Mouse (Mus musculus): Measurements from ENCODE around the gene Asic2. TPM values are rescaled to one million over a fixed set of nuclear protein-coding genes. Genes with fewer than 3 reads are reported as not detected.

The Asic2 gene
- polyA plus RNA-seq, 1 experiment: 0.75 TPM

DNA sequence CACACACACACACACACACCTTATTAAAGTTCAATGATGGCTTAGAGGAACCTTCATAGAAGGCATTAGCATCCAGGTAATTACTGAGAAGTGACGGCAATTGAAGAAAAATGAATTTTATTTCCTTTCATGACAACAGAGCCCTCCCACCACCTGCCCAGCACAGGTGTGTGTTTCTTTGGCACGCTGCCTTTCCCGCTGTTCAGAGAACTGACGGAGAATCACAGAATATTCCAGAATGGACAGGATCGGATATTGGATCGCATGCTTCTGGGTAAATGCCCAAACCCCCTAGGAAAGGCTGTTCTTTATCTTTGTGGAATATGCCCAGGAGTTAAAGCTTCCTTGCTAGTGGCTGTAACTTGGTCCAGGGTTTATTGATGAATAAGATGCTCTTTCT lies 954.8 kb downstream of the Asic2 start:
- Histone ChIP-seq H3K36me3 (ENCODE audit: control insufficient read depth, insufficient read depth, low read length) (no peaks in the 10 kb centered on the region), H3K4me1 (ENCODE audit: control insufficient read depth, insufficient read depth, low read length) (no peaks in the 10 kb centered on the region), H3K27ac (ENCODE audit: insufficient read depth, low read depth, low read length) (no peak overlapping the region), H3K4me3 (ENCODE audit: insufficient read depth, low read depth, low read length) (no peak overlapping the region), H3K27me3 (replicated peaks; ENCODE audit: control insufficient read depth, insufficient read depth, low read length) (no peaks in the 10 kb centered on the region)
- TF ChIP-seq POLR2A (IDR thresholded peaks at IDR 0.05; ENCODE audit: low read depth, low read length): no peak
- DNase-seq: no peak
- 94% methylated on average over 6 of the region's 6 CpGs for WGBS

DNA sequence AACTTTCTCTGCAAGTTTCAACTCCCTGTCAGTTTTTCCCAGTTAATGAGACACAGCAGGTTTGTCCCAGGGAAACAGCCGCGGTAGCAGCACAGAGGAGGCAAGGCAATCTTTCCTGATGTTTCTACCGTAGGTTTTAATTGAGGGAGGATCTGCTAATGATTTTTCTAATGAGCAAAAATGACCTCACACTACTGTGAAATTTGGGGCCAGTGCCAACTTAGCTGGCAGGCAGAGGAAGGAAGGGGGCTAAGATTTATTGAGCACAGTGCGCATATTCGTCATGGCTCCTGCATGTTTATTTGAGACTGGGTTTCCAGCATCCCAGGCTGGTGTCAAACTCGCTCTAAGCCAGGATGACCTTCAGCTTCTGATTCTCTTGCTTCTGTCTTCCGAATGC lies 957.5 kb downstream of the Asic2 start:
- no peaks in the 10 kb centered on the region for H3K4me1 ChIP-seq (ENCODE audit: control insufficient read depth, insufficient read depth, low read length)
- H3K27ac ChIP-seq (ENCODE audit: insufficient read depth, low read depth, low read length): no peak overlapping the region
- 22% methylated on average over 7 of the region's 7 CpGs for WGBS
- no peaks in the 10 kb centered on the region for H3K36me3 ChIP-seq (ENCODE audit: control insufficient read depth, insufficient read depth, low read length)
- no peak overlapping the region for H3K4me3 ChIP-seq (ENCODE audit: insufficient read depth, low read depth, low read length)
- TF ChIP-seq POLR2A (IDR thresholded peaks at IDR 0.05; ENCODE audit: low read depth, low read length) (no peak), CTCF (conservative IDR thresholded peaks at IDR 0.05; ENCODE audit: insufficient read depth, insufficient read length, low read depth, low read length) (no peak)
- no peak for DNase-seq
- no peaks in the 10 kb centered on the region for H3K27me3 ChIP-seq (replicated peaks; ENCODE audit: control insufficient read depth, insufficient read depth, low read length)

DNA sequence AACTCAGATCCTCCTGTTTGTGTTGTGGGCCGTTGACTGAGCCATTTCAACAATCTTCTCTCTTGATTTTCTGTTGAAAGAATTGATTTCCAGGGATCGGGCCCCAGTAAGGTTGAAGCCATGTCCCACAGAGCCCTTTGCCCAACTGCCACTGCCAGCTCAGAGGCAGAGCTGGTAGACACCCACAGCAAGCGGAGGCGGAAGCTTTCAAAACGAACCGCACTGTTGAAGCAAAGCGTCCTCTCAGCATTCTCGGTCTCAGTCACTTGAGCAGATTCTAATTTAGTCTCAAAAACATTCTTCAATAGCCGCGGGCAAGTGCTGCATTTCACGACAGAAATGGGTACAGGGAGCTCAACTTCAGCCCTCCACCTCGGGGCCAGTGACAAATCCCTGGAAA lies 958.9 kb downstream of the Asic2 start:
- Histone ChIP-seq H3K27me3 (replicated peaks; ENCODE audit: control insufficient read depth, insufficient read depth, low read length) (no peaks in the 10 kb centered on the region), H3K36me3 (ENCODE audit: control insufficient read depth, insufficient read depth, low read length) (no peaks in the 10 kb centered on the region), H3K4me3 (ENCODE audit: insufficient read depth, low read depth, low read length) (no peak overlapping the region), H3K27ac (ENCODE audit: insufficient read depth, low read depth, low read length) (no peak overlapping the region), H3K4me1 (ENCODE audit: control insufficient read depth, insufficient read depth, low read length) (no peaks in the 10 kb centered on the region)
- no peak for DNase-seq
- TF ChIP-seq CTCF (conservative IDR thresholded peaks at IDR 0.05; ENCODE audit: insufficient read depth, insufficient read length, low read depth, low read length) (no peak), POLR2A (IDR thresholded peaks at IDR 0.05; ENCODE audit: low read depth, low read length) (no peak)
- 89% methylated on average over 12 of the region's 12 CpGs for WGBS

DNA sequence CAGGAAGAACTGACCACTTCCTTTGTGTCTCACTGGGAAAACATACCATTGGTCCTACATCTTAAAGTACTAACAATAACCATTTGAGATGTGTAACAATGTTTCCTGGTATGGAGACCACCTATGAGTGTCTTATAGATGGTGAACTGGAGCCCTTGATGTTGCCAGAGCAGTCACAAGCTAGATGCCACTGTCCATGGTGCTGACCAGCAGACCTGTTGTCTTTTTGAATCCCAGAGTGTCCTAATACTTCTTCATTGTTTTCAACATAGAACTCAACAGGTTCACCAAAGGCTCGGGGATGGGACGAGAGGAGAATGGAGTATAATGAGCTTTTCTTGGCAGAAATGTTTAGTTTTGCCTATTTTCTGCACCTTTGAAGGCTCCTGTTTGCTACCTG lies 962.4 kb downstream of the Asic2 start:
- H3K4me1 ChIP-seq (ENCODE audit: control insufficient read depth, insufficient read depth, low read length): no peaks in the 10 kb centered on the region
- no peaks in the 10 kb centered on the region for H3K27me3 ChIP-seq (replicated peaks; ENCODE audit: control insufficient read depth, insufficient read depth, low read length)
- TF ChIP-seq POLR2A (IDR thresholded peaks at IDR 0.05; ENCODE audit: low read depth, low read length) (no peak), CTCF (conservative IDR thresholded peaks at IDR 0.05; ENCODE audit: insufficient read depth, insufficient read length, low read depth, low read length) (no peak)
- H3K36me3 ChIP-seq (ENCODE audit: control insufficient read depth, insufficient read depth, low read length): no peaks in the 10 kb centered on the region
- no peak overlapping the region for H3K4me3 ChIP-seq (ENCODE audit: insufficient read depth, low read depth, low read length)
- no peak overlapping the region for H3K27ac ChIP-seq (ENCODE audit: insufficient read depth, low read depth, low read length)
- DNase-seq: no peak
- 61% methylated on average over 2 of the region's 2 CpGs for WGBS

DNA sequence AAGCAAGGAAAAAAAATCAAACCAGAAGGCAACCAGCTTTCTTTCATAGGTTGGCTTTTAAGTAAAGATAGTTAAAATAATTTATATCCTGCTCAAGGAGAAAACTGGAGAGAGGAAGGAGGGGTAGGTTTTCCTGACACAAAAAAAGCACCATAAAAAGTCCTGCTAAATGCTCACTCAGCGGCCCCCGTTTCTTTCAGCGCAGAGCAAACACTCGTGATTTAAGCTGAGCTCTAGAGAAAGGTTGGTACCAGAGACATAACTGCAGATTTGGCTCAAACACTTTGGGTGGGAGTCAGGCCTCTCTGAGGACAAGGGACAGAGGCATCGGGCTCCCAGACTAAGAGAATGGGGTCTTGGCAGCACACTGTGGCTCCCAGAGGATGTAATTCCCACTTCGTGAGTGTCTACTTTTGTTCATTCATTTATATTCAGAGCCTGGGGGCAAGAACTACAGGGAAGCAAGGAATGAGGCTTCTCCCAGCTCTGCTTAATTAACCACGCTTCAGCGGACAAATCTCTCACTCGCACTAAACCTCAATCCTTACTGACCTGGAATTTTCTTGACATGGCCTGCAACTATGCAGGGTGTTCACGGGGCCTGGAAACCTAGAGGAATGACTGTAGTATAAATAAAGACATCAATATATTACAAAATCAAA lies 965.4 kb downstream of the Asic2 start:
- Histone ChIP-seq H3K36me3 (ENCODE audit: control insufficient read depth, insufficient read depth, low read length) (no peaks in the 10 kb centered on the region), H3K4me3 (ENCODE audit: insufficient read depth, low read depth, low read length) (no peak overlapping the region), H3K4me1 (ENCODE audit: control insufficient read depth, insufficient read depth, low read length) (no peaks in the 10 kb centered on the region), H3K27ac (ENCODE audit: insufficient read depth, low read depth, low read length) (no peak overlapping the region), H3K27me3 (replicated peaks; ENCODE audit: control insufficient read depth, insufficient read depth, low read length) (no peaks in the 10 kb centered on the region)
- TF ChIP-seq CTCF (conservative IDR thresholded peaks at IDR 0.05; ENCODE audit: insufficient read depth, insufficient read length, low read depth, low read length) (no peak), POLR2A (IDR thresholded peaks at IDR 0.05; ENCODE audit: low read depth, low read length) (no peak)
- WGBS: 21% methylated on average over 10 of the region's 10 CpGs
- no peak for DNase-seq

DNA sequence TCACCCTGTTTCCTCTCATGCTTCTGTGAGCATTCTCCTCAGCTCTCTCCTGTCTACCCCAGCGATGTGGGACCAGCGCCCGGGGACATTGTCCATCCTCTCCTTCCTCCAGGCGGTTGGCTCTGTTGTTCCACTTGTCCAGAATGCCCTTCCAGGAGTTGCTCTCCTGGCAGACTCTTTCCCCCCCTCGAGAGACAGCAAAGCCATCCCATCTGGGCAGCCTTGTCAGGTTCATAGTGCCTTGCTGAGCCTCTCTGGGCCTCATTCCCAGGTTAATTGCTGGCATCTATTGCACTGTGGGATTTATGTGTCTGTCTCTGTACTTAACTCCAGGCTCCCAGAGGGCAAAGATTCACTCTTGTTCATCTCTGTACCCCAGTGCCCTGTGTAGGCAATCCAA lies 972.6 kb downstream of the Asic2 start:
- no peaks in the 10 kb centered on the region for H3K36me3 ChIP-seq (ENCODE audit: control insufficient read depth, insufficient read depth, low read length)
- H3K27ac ChIP-seq (ENCODE audit: insufficient read depth, low read depth, low read length): no peak overlapping the region
- no peaks in the 10 kb centered on the region for H3K27me3 ChIP-seq (replicated peaks; ENCODE audit: control insufficient read depth, insufficient read depth, low read length)
- WGBS: 82% methylated on average over 5 of the region's 5 CpGs
- no peak for TF ChIP-seq POLR2A (IDR thresholded peaks at IDR 0.05; ENCODE audit: low read depth, low read length)
- TF ChIP-seq CTCF (conservative IDR thresholded peaks at IDR 0.05; ENCODE audit: insufficient read depth, insufficient read length, low read depth, low read length): no peak
- no peak for DNase-seq
- no peaks in the 10 kb centered on the region for H3K4me1 ChIP-seq (ENCODE audit: control insufficient read depth, insufficient read depth, low read length)
- no peak overlapping the region for H3K4me3 ChIP-seq (ENCODE audit: insufficient read depth, low read depth, low read length)

DNA sequence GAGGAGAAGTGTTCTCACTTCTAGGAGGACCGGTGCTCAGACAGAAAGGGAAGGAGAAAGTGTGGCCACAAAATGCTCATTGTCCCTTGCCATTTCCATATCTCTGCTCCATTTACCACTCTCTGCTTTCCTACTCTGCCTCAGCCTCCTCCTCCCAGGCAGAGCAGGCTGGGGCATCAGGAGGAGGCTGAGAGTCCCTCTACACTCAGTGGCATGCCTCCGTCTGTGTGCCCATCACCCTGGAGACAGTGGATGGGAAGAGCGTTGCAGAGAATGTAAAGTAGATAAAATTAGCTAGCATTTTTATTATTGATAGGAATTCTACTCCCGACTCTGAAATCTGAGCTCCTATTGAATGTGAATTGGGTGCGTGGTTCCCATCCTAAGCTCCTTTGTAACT lies 984.7 kb downstream of the Asic2 start:
- Histone ChIP-seq H3K4me1 (ENCODE audit: control insufficient read depth, insufficient read depth, low read length) (no peaks in the 10 kb centered on the region), H3K27ac (ENCODE audit: insufficient read depth, low read depth, low read length) (no peak overlapping the region), H3K36me3 (ENCODE audit: control insufficient read depth, insufficient read depth, low read length) (no peaks in the 10 kb centered on the region), H3K4me3 (ENCODE audit: insufficient read depth, low read depth, low read length) (no peak overlapping the region), H3K27me3 (replicated peaks; ENCODE audit: control insufficient read depth, insufficient read depth, low read length) (no peaks in the 10 kb centered on the region)
- TF ChIP-seq POLR2A (IDR thresholded peaks at IDR 0.05; ENCODE audit: low read depth, low read length): no peak
- no peak for TF ChIP-seq CTCF (conservative IDR thresholded peaks at IDR 0.05; ENCODE audit: insufficient read depth, insufficient read length, low read depth, low read length)
- WGBS: 57% methylated on average over 5 of the region's 5 CpGs
- DNase-seq: no peak
